Mouse (Mus musculus): ENCODE data around the gene Zfp59. TPM values are rescaled to one million over a fixed set of nuclear protein-coding genes. Genes with fewer than 3 reads are reported as not detected.

Zfp59 gene
- total and polyA plus RNA-seq, 3 experiments: 4.6 to 6.9 TPM; not detected in 1

DNA sequence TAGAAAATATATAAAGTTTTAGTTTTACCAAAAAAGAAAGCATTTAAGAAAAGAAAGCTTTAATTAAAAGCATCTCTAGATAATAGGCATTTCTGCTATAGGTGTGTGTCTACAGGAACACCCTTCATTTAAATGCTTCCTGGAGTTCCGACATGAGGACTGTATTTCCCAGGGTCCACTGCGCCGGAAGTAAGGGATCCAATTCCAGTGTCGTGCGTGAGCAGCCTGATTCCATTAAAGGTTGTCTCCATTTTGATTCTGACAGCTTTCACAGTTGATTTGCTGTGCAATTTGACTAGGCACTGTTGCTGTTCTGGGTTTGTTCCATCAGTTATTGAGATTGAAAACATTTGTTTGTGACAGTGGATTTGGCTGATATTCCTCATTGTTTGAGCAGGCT, 35.4 kb upstream of the Zfp59 start:
- H3K27me3 ChIP-seq (ENCODE audit: control insufficient read depth in 1 of 2, insufficient read depth in 2 of 2, low read length in 2 of 2): no peaks in the 10 kb centered on the region
- no peak overlapping the region for H3K27ac ChIP-seq (ENCODE audit: control insufficient read depth, low read depth, low read length)
- TF ChIP-seq NELFE (IDR thresholded peaks at IDR 0.05; ENCODE audit: low read depth, low read length) (no peak), NRF1 (IDR thresholded peaks at IDR 0.05; ENCODE audit: insufficient read depth, low read depth, low read length, poor library complexity, severe bottlenecking) (no peak), POLR2AphosphoS5 (IDR thresholded peaks at IDR 0.05; ENCODE audit: borderline replicate concordance, low read depth, low read length) (no peak), MYB (IDR thresholded peaks at IDR 0.05; ENCODE audit: low read depth, low read length) (no peak), CHD2 (IDR thresholded peaks at IDR 0.05; ENCODE audit: low read length) (no peak), SMC3 (IDR thresholded peaks at IDR 0.05; ENCODE audit: low read depth, low read length) (no peak), GATA1 (IDR thresholded peaks at IDR 0.05; ENCODE audit: low read depth, low read length) (no peak), MAX (IDR thresholded peaks at IDR 0.05; ENCODE audit: low read length) (no peak), MYC (IDR thresholded peaks at IDR 0.05; ENCODE audit: low read depth, low read length) (no peak), BHLHE40 (IDR thresholded peaks at IDR 0.05; ENCODE audit: borderline replicate concordance, low read depth, low read length) (no peak), MAFK (IDR thresholded peaks at IDR 0.05; ENCODE audit: borderline replicate concordance, low read depth, low read length) (no peak), CTCF (IDR thresholded peaks at IDR 0.05 in 2 of 3, conservative IDR thresholded peaks at IDR 0.05 in 1 of 3; ENCODE audit: control insufficient read depth in 1 of 3, insufficient read depth in 1 of 3, low read depth in 2 of 3, low read length in 3 of 3, poor library complexity in 1 of 3, severe bottlenecking in 1 of 3) (no peak), POLR2A (IDR thresholded peaks at IDR 0.05; ENCODE audit: control insufficient read depth in 1 of 2, insufficient read depth in 1 of 2, low read depth in 1 of 2, low read length in 2 of 2, poor library complexity in 1 of 2) (no peak), GABPA (IDR thresholded peaks at IDR 0.05; ENCODE audit: low read depth, low read length) (no peak), USF1 (IDR thresholded peaks at IDR 0.05; ENCODE audit: low read depth, low read length) (no peak), MAZ (IDR thresholded peaks at IDR 0.05; ENCODE audit: low read depth, low read length) (no peak), TCF12 (IDR thresholded peaks at IDR 0.05; ENCODE audit: low read depth, low read length) (no peak)
- DNase-seq (ENCODE audit: low read depth, low spot score): no peak
- peaks cover 12% of the 10 kb centered on the region for H3K79me2 ChIP-seq (ENCODE audit: control insufficient read depth, insufficient read depth, low read length, poor library complexity)
- H3K9me3 ChIP-seq (replicated peaks; ENCODE audit: insufficient read depth, low read length): no peaks in the 10 kb centered on the region
- H3K9ac ChIP-seq (ENCODE audit: control insufficient read depth, low read depth, low read length, poor library complexity, severe bottlenecking): no peak overlapping the region
- no peak overlapping the region for H3K4me3 ChIP-seq (ENCODE audit: control insufficient read depth in 1 of 2, insufficient read depth in 1 of 2, low read depth in 2 of 2, low read length in 2 of 2)
- H3K36me3 ChIP-seq (ENCODE audit: control insufficient read depth in 1 of 2, insufficient read depth in 2 of 2, low read length in 2 of 2): peaks cover 0 to 6% of the 10 kb centered on the region in 2 experiments; a peak in 2 of 4 replicates
- no peaks in the 10 kb centered on the region for H3K4me1 ChIP-seq (ENCODE audit: control insufficient read depth in 1 of 2, insufficient read depth in 2 of 2, low read length in 2 of 2)

DNA sequence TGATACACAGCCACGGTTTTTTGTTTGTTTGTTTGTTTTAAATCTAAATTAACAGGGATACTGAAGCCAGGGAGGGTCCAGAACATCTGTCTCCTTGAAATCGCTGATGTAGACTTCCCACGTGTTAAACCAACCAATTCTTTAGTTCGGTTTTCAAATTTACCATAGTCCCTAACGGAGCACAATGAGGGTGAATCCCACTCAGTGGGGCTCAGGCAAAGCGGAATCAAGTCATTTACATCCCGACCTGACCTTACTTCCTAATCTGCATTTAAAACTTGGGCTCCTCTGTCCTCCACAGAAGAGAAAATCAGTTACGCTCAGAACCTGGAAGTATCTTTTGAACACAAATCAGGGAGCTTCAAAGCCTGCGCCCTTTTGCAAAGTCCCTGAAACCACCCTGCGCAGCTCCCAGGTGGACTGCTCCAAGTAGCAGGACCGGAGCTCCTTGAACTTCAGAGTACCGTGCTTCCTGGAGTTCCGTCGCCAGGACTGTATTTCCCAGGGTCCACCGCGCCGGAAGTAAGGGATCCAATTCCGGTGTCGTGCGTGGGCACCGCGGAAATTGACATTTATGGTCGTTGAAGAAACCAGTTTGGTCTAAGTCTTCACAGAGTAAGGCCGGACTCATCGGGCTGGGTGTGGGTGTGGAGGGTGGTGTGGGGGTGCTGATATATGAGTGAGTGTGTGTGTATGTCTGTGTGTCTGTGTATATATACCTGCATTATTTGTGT, 33.9 kb upstream of the Zfp59 start:
- DNase-seq (ENCODE audit: low read depth, low spot score): peak; percentile 91
- Histone ChIP-seq H3K4me3 (ENCODE audit: control insufficient read depth in 1 of 2, insufficient read depth in 1 of 2, low read depth in 2 of 2, low read length in 2 of 2) (peak overlapping the region; percentile 82 to 86), H3K9me3 (replicated peaks; ENCODE audit: insufficient read depth, low read length) (no peaks in the 10 kb centered on the region), H3K27ac (ENCODE audit: control insufficient read depth, low read depth, low read length) (peak overlapping the region; percentile 59), H3K9ac (ENCODE audit: control insufficient read depth, low read depth, low read length, poor library complexity, severe bottlenecking) (peak overlapping the region; percentile 77), H3K79me2 (ENCODE audit: control insufficient read depth, insufficient read depth, low read length, poor library complexity) (peaks cover 12% of the 10 kb centered on the region), H3K4me1 (ENCODE audit: control insufficient read depth in 1 of 2, insufficient read depth in 2 of 2, low read length in 2 of 2) (no peaks in the 10 kb centered on the region), H3K27me3 (ENCODE audit: control insufficient read depth in 1 of 2, insufficient read depth in 2 of 2, low read length in 2 of 2) (no peaks in the 10 kb centered on the region), H3K36me3 (ENCODE audit: control insufficient read depth in 1 of 2, insufficient read depth in 2 of 2, low read length in 2 of 2) (peaks cover 0 to 6% of the 10 kb centered on the region in 2 experiments; a peak in 2 of 4 replicates)
- 0 out of 2 replicates have a peak, but pooled peaks have one; percentile 31 for TF ChIP-seq ZMIZ1 (IDR thresholded peaks at IDR 0.05; ENCODE audit: low read depth, low read length)
- TF ChIP-seq POLR2AphosphoS5 (IDR thresholded peaks at IDR 0.05; ENCODE audit: borderline replicate concordance, low read depth, low read length): no peak
- peak; percentile 98 for TF ChIP-seq HCFC1 (IDR thresholded peaks at IDR 0.05; ENCODE audit: low read depth, low read length)
- TF ChIP-seq E2F4 (IDR thresholded peaks at IDR 0.05; ENCODE audit: borderline replicate concordance, low read depth, low read length): no peak
- TF ChIP-seq RAD21 (IDR thresholded peaks at IDR 0.05; ENCODE audit: low read depth, low read length): no peak
- TF ChIP-seq USF1 (IDR thresholded peaks at IDR 0.05; ENCODE audit: low read depth, low read length): 0 out of 2 replicates have a peak, but pooled peaks have one; percentile 6
- peak; percentile 97 for TF ChIP-seq ELF1 (IDR thresholded peaks at IDR 0.05; ENCODE audit: low read depth, low read length)
- no peak for TF ChIP-seq ZC3H11A (IDR thresholded peaks at IDR 0.05; ENCODE audit: low read depth, low read length)
- no peak for TF ChIP-seq TAL1 (IDR thresholded peaks at IDR 0.05; ENCODE audit: low read length)
- TF ChIP-seq KAT2A (conservative IDR thresholded peaks at IDR 0.05; ENCODE audit: low read depth, low read length): peak; percentile 89
- no peak for TF ChIP-seq SMC3 (IDR thresholded peaks at IDR 0.05; ENCODE audit: low read depth, low read length)
- peak; percentile 29; the same call in 1 of the 2 replicates for TF ChIP-seq NRF1 (IDR thresholded peaks at IDR 0.05; ENCODE audit: insufficient read depth, low read depth, low read length, poor library complexity, severe bottlenecking)
- TF ChIP-seq MAZ (IDR thresholded peaks at IDR 0.05; ENCODE audit: low read depth, low read length): no peak; the same call in 1 of the 2 replicates
- TF ChIP-seq NELFE (IDR thresholded peaks at IDR 0.05; ENCODE audit: low read depth, low read length): peak; percentile 88
- no peak for TF ChIP-seq MEF2A (IDR thresholded peaks at IDR 0.05; ENCODE audit: extremely low read depth, insufficient replicate concordance, low read depth, low read length, poor library complexity, severe bottlenecking)
- TF ChIP-seq CHD1 (IDR thresholded peaks at IDR 0.05; ENCODE audit: low read depth, low read length): no peak
- TF ChIP-seq TBP (IDR thresholded peaks at IDR 0.05; ENCODE audit: low read depth, low read length): peak; percentile 88
- no peak for TF ChIP-seq CTCF (IDR thresholded peaks at IDR 0.05 in 2 of 3, conservative IDR thresholded peaks at IDR 0.05 in 1 of 3; ENCODE audit: control insufficient read depth in 1 of 3, insufficient read depth in 1 of 3, low read depth in 2 of 3, low read length in 3 of 3, poor library complexity in 1 of 3, severe bottlenecking in 1 of 3)
- peak; percentile 98 for TF ChIP-seq SIN3A (IDR thresholded peaks at IDR 0.05; ENCODE audit: low read length)
- TF ChIP-seq MAX (IDR thresholded peaks at IDR 0.05; ENCODE audit: low read length): peak; percentile 55

Data from MEL (cell line).